Mouse (Mus musculus): ENCODE measurements around the gene Slx4. TPM values are rescaled to one million over a fixed set of nuclear protein-coding genes. Genes with fewer than 3 reads are reported as not detected.
"Not testable (repeated sequence)": the region's sequence is repeated elsewhere in the genome, so short reads cannot be mapped to it uniquely, and the experiment has no call there.

Slx4 gene
- polyA plus RNA-seq, 1 experiment = 14.5 TPM

DNA sequence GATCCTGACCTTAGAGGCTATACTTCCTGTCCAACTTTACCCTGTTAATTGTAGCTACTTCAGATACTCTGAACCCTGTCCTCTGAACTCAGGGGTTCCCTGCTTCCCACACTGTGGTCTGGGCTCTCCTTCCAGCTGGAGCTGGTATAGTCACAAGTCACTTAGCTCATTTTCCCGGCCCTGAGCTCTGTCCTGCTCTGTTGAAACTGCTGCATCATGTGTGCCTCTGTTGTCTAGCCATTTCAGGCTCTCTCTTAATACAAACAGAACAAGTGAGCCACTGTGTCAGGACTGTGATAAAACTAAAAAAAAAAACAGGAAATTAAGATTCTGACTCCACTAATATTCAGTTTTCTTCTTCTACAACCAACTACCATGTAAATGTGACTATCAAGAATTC, 23.1 kb upstream of the Slx4 start:
- no peak overlapping the region for H3K4me3 ChIP-seq (replicated peaks; ENCODE audit: control insufficient read depth, low read depth, low read length)
- H3K4me1 ChIP-seq (ENCODE audit: control insufficient read depth, insufficient read depth, low read length) = peaks cover 1% of the 10 kb centered on the region; the same call in 1 of the 2 replicates
- WGBS = 50% methylated on average over 1 of the region's 1 CpGs
- H3K27ac ChIP-seq (ENCODE audit: control insufficient read depth, insufficient read depth, low read depth, low read length, poor library complexity) = no peak overlapping the region
- TF ChIP-seq POLR2A (IDR thresholded peaks at IDR 0.05; ENCODE audit: borderline replicate concordance, control insufficient read depth, low read depth, low read length) (no peak), CTCF (IDR thresholded peaks at IDR 0.05; ENCODE audit: control insufficient read depth, insufficient read depth, low read length) (no peak)

DNA sequence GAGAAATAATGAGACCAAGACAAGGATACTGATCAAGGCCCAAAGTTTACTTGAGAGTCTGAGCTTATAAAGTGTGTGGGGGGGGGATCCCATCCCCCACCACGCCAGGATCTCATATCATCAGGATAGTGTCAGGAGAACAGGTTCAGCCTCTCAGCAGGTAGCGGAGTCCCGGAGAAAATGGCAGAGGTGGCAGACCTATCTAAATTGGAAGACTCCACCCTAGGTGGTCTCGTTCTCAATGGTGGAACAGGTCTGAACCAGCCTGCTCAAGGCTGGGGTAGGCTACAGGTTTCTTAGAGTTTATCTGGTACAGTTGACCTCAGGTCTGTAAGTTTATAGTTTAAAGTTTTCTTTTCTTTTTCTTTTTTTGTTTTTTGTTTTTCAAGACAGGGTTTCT, 19.1 kb upstream of the Slx4 start:
- H3K4me3 ChIP-seq (replicated peaks; ENCODE audit: control insufficient read depth, low read depth, low read length) = no peak overlapping the region
- H3K27ac ChIP-seq (ENCODE audit: control insufficient read depth, insufficient read depth, low read depth, low read length, poor library complexity) = no peak overlapping the region
- H3K4me1 ChIP-seq (ENCODE audit: control insufficient read depth, insufficient read depth, low read length) = no peaks in the 10 kb centered on the region
- 81% methylated on average over 4 of the region's 4 CpGs for WGBS
- TF ChIP-seq POLR2A (IDR thresholded peaks at IDR 0.05; ENCODE audit: borderline replicate concordance, control insufficient read depth, low read depth, low read length) (no peak), CTCF (IDR thresholded peaks at IDR 0.05; ENCODE audit: control insufficient read depth, insufficient read depth, low read length) (no peak)

DNA sequence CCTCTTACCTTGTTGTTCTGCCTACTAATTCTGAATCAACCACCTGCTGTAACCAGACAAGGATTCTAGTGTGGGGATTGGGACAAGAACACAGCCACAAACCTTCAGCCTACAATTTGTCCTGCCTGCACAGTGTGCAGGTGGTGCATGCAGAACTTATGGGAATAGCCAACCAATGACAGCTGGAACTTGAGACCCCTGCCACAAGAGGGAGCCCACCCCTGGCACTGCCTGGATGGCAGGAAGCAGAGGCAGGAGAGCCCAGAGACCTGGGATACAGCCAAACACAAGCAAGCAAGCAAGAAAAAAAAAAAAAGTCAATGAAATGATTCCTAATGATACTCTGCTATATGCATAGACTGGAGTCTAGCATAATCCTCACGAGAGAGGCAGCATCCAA, 17.7 kb upstream of the Slx4 start:
- TF ChIP-seq CTCF (IDR thresholded peaks at IDR 0.05; ENCODE audit: control insufficient read depth, insufficient read depth, low read length) (no peak), POLR2A (IDR thresholded peaks at IDR 0.05; ENCODE audit: borderline replicate concordance, control insufficient read depth, low read depth, low read length) (no peak)
- 89% methylated on average over 1 of the region's 1 CpGs for WGBS
- no peak overlapping the region for H3K27ac ChIP-seq (ENCODE audit: control insufficient read depth, insufficient read depth, low read depth, low read length, poor library complexity)

DNA sequence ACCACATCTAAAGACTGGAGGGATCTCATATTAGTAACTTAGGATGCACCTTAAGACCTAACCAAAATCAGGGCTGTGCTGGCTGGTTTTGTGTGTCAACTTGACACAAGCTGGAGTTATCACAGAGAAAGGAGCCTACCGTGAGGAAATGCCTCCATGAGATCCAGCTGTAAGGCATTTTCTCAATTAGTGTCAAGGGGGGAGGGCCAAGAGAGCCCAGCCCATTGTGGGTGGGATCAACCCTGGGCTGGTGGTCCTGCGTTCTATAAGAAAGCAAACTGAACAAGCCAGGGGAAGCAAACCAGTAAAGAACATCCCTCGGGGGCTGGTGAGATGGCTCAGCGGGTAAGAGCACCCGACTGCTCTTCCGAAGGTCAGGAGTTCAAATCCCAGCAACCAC, 13.9 kb upstream of the Slx4 start:
- not testable (repeated sequence) for H3K4me1 ChIP-seq (ENCODE audit: control insufficient read depth, insufficient read depth, low read length); H3K27ac ChIP-seq (ENCODE audit: control insufficient read depth, insufficient read depth, low read depth, low read length, poor library complexity); H3K4me3 ChIP-seq (replicated peaks; ENCODE audit: control insufficient read depth, low read depth, low read length)
- 88% methylated on average over 6 of the region's 6 CpGs for WGBS

More for the DNA sequence above, 17.7 kb upstream of the Slx4 start:
- Histone ChIP-seq H3K4me1 (ENCODE audit: control insufficient read depth, insufficient read depth, low read length) (no peaks in the 10 kb centered on the region; the same call in 1 of the 2 replicates), H3K4me3 (replicated peaks; ENCODE audit: control insufficient read depth, low read depth, low read length) (no peak overlapping the region)

DNA sequence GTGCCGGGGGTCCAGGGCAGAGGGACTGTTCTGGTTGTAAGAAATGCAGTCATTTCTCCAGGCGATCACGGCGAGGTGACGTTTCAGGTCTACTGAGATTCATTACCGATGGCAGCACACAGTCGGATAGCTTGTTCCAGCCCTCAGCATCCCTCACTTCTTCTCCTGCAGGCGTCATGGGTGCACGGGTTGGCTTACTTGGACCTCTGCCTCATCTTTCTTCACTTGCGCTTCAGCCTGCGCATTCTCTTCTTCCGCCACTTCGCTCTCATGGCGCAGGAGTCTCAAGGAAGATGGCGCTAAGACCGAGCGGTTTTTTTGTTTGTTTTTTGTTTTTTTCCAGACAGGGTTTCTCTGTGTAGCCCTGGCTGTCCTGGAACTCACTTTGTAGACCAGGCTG, 13.2 kb upstream of the Slx4 start:
- H3K27ac ChIP-seq (ENCODE audit: control insufficient read depth, insufficient read depth, low read depth, low read length, poor library complexity); H3K4me3 ChIP-seq (replicated peaks; ENCODE audit: control insufficient read depth, low read depth, low read length); H3K4me1 ChIP-seq (ENCODE audit: control insufficient read depth, insufficient read depth, low read length): not testable (repeated sequence)
- 85% methylated on average over 17 of the region's 17 CpGs for WGBS

DNA sequence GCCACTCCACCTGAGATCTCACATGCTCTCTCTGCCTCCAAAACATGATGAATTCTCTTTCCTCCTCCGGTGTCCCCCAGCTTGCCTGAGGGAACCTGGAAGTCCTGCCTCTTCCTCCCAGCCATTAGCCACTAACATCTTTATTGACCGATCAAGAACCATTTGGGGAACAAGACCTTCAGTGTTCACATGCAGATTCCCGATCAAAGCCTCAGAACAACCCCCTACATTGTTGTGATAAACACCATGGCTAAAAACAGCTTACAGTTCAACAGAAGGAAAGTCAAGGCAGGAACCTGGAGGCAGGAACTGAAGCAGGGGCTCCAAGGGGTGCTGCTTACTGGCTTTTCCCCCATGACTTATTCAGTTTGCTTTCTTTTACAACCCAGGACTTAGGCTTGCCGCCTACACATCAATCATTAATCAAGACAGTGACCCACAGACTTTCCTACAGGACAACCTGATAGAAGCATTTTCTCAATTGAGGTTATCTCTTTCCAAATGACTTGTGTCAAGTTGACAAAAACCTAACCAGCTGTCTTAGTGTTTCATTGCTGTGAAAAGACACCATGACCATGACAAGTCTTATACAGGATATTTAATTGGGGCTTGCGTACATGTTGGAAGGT, 10.6 kb upstream of the Slx4 start:
- Histone ChIP-seq H3K4me3 (replicated peaks; ENCODE audit: control insufficient read depth, low read depth, low read length) (no peak overlapping the region), H3K4me1 (ENCODE audit: control insufficient read depth, insufficient read depth, low read length) (no peaks in the 10 kb centered on the region; the same call in 1 of the 2 replicates), H3K27ac (ENCODE audit: control insufficient read depth, insufficient read depth, low read depth, low read length, poor library complexity) (no peak overlapping the region)
- no peak for TF ChIP-seq POLR2A (IDR thresholded peaks at IDR 0.05; ENCODE audit: borderline replicate concordance, control insufficient read depth, low read depth, low read length)
- TF ChIP-seq CTCF (IDR thresholded peaks at IDR 0.05; ENCODE audit: control insufficient read depth, insufficient read depth, low read length) = no peak
- 89% methylated on average over 5 of the region's 5 CpGs for WGBS

DNA sequence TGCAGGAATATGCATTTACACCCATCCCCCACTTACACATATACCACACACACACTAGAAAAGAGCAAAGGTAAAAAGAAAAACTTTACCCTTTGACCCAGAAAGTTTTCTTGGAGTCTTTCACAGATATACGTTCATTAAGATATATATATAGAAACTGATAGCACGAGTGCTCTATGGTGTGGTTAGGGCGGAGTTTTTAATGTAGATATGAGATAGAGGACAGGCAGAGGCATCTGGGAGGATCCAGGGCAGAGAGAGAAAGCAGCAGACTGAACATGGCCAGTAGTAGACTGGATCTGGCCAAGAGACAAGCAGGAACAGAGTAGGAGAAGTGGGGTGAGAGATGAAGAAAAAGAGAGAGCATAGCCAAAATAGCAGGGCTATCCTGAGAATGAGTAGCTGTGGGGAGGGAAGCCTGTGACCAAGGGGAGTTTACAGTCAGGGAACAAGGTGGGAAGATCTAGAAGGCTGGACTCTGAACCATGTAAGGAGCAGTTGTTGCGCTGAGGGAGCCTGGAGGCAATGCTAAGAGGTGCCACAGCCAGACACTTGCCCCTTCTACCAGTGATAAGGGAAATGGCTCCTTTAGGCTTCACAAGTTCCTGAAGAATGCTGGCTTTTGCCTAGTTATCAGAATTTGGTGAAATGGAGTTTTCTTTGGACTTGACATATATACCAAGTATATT, 9.5 kb upstream of the Slx4 start:
- peak overlapping the region; percentile 34; the same call in 1 of the 2 replicates for H3K27ac ChIP-seq (ENCODE audit: control insufficient read depth, insufficient read depth, low read depth, low read length, poor library complexity)
- 59% methylated on average over 4 of the region's 4 CpGs for WGBS
- H3K4me1 ChIP-seq (ENCODE audit: control insufficient read depth, insufficient read depth, low read length) = no peaks in the 10 kb centered on the region; the same call in 1 of the 2 replicates
- TF ChIP-seq POLR2A (IDR thresholded peaks at IDR 0.05; ENCODE audit: borderline replicate concordance, control insufficient read depth, low read depth, low read length) (no peak), CTCF (IDR thresholded peaks at IDR 0.05; ENCODE audit: control insufficient read depth, insufficient read depth, low read length) (no peak)
- no peak overlapping the region for H3K4me3 ChIP-seq (replicated peaks; ENCODE audit: control insufficient read depth, low read depth, low read length)

DNA sequence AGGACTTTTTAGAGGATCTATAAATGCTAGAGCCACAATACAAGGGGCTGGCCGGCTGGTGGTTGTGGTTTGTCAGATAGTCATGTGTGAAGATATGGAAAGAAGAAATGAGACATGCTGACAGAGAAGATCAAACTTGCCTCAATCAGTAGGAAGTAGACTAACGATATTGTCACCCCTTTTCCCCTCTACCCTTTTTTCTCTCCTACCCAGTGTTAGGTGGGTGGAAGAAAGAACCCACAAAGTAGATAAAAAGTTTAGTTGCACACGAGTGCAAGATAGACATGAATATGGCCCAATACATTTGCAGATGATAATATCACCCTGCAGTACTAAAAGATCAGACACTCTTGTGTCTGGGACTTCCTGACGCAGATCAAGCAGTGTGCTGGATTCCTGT, 15.2 kb downstream of the Slx4 start:
- TF ChIP-seq POLR2A (IDR thresholded peaks at IDR 0.05; ENCODE audit: borderline replicate concordance, control insufficient read depth, low read depth, low read length) (no peak), CTCF (IDR thresholded peaks at IDR 0.05; ENCODE audit: control insufficient read depth, insufficient read depth, low read length) (no peak)
- 55% methylated on average over 4 of the region's 4 CpGs for WGBS
- Histone ChIP-seq H3K4me3 (replicated peaks; ENCODE audit: control insufficient read depth, low read depth, low read length) (no peak overlapping the region), H3K4me1 (ENCODE audit: control insufficient read depth, insufficient read depth, low read length) (no peaks in the 10 kb centered on the region), H3K27ac (ENCODE audit: control insufficient read depth, insufficient read depth, low read depth, low read length, poor library complexity) (no peak overlapping the region)

All from bone marrow, adult 2 months (tissue).